Mouse (Mus musculus): ENCODE measurements around the gene Rtn3.

- no peak for TF ChIP-seq CTCF (IDR thresholded peaks at IDR 0.05; ENCODE audit: low read depth, low read length)
- TF ChIP-seq TAL1 (conservative IDR thresholded peaks at IDR 0.05; ENCODE audit: low read depth, low read length), result no peak
- no peak for TF ChIP-seq GATA1 (IDR thresholded peaks at IDR 0.05; ENCODE audit: borderline replicate concordance, low read length)
Measured at GRCm38 (mm10) chr19:7484076-7484475, 995 bp upstream of the Rtn3 start.
